Mouse (Mus musculus) kidney, adult 8-10 months (tissue): ENCODE measurements around the gene Sp140.
"Not testable (repeated sequence)": the region's sequence is repeated elsewhere in the genome, so short reads cannot be mapped to it uniquely, and the experiment has no call there.

Experiments used
- DNase-seq, 2 experiments: peaks; one replicate each; pipeline ENCODE4 v3.0.0; 2022

Sp140 gene

DNA sequence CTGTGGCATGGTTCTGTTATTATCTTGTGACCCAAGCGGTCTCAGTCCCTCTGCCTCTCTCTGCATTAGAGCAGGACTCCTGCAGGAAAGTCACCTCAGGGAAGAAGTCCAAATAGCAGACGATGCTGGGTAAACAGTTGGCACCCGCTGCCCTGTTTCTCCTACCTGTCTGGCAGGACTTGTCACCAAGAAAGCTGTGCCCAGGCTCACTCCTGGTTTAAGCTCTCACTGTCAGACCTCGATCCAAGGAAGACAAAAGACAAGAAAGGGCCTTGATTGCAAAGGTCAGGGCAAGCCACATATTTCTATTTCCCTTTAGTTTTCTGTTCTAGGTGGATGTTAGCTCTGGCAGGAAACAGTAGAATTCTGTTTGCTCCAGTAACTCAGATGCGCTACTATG, 50.3 kb downstream of the Sp140 start:
- not testable (repeated sequence) for DNase-seq

GRCm38 (mm10) chr1:85651770-85652275, 51.6 kb downstream of the Sp140 start:
- not testable (repeated sequence) for DNase-seq

DNA sequence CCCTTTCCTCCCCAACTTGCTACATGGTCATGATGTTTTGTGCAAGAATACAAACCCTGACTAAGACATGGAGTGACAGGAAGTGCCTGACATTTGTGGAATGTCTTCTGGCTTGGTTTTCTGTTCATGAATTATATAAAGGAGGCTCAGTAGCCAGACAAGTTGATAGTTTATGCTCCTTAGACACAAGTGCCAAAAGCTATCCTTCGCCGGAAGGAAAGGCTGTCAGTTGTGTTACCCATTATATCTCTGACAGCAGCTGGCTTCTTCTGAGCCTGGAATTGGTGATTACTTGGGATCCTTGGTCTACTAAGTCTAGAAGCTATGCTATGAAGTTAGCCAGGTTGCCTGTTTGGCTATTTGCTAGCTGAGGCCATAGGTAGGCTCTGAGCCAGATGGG, 57.0 kb downstream of the Sp140 start:
- peak in 1 of 2 experiments; percentile 28 for DNase-seq

GRCm38 (mm10) chr1:85664266-85664665, 64.1 kb downstream of the Sp140 start:
- no peak for DNase-seq

GRCm38 (mm10) chr1:85680226-85680625, 80.0 kb downstream of the Sp140 start:
- no peak for DNase-seq

- DNase-seq = no peak
Observed at GRCm38 (mm10) chr1:85686666-85687065, 86.5 kb downstream of the Sp140 start.

DNA sequence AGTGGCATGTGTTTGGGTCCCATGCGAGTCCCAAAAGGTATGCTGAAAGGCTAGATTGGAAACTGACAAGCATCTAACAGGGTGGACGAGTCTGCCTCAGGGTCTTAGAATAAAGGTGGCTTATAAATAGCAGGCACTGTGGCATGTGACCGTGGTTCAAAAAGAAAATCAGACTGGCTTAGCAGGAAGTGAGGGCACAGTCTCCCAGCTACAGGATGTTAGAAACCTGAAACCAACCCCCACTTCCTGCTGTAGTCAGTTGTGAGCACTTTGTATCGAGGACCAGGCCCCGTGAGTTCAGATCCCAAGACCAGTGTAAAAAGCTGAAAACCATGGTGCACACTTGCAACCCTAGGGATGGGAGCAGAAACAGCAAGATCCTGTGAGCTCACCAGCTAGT, 87.2 kb downstream of the Sp140 start:
- no peak for DNase-seq

GRCm38 (mm10) chr1:85690544-85690943, 90.4 kb downstream of the Sp140 start:
- no peak for DNase-seq

DNA sequence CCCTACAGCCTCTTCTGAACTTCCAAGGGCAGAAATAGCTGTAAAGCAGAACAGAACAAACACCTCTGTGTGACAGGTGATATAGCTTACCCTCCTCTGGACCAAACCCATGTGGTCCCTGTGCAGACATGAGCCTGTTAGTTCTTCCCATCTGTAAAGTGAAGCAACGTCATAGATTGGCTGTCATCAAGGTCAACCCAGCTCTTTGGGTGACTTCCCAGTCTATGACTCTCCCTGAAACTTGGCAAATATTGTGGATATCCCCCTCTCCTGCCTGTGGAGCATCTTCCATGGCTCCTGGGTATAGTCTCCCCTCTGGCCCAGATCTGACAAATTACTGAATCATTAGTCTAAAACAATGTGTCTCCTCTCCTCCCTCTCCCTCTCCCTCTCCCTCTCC, 92.1 kb downstream of the Sp140 start:
- no peak for DNase-seq

GRCm38 (mm10) chr1:85693280-85693679, 93.1 kb downstream of the Sp140 start:
- no peak for DNase-seq
